Mouse (Mus musculus): ENCODE data around the gene Rab22a.

DNA sequence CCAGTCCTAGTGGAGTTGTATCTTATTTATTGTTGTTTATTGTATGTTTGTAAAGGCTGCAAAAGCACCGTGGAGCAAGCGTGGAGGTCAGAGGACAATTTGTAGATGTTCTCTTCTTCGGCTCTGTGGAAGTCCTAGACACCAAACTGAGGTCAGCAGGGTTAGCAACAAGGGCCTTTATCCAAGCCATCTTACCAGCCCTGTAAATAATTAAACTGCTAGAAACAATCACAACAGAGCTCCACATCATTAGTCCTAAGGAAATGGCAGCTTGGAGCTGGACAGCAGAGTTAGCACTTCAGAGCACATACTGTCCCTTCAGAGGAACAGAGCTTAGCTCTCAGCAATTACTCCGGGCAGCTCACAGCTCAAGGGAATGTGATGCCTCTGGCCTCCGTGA, 6.0 kb upstream of the Rab22a start:
- TF ChIP-seq CTCF (IDR thresholded peaks at IDR 0.05; ENCODE audit: low read depth) (no peak), EP300 (IDR thresholded peaks at IDR 0.05; ENCODE audit: low read depth) (no peak)

Measured in heart, postnatal 0 days (tissue).